Mouse (Mus musculus): ENCODE measurements at regions not wholly inside any gene's neighbourhood (a gene's known extent, or its start where the extent isn't known, plus 50 kb on each side); places are given as distances from the start of the nearest gene placed in this dataset.

DNA sequence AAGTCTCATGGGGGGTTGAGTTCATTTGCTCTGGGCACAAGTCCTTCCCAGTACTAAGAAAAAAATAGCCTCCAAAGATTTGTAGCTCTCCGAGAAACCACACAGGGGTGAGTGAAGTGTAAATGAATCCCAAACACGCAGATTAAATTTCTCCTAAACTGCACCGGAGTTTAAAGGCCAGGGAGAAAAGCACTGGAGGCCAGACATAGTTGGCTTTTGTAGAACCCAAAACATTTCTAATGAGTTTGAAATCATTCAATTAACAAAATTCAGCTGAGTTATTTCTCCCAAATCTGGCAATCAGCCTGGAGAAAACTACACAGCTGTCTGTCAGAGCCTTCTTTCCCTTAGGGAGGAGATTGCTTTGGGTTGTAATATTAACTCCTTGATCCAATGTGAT, 166.2 kb upstream of the Cdkn3 start:
- TF ChIP-seq CTCF (IDR thresholded peaks at IDR 0.05; ENCODE audit: low read depth, low read length) (no peak), GATA1 (IDR thresholded peaks at IDR 0.05; ENCODE audit: borderline replicate concordance, low read length) (no peak), POLR2AphosphoS5 (IDR thresholded peaks at IDR 0.05; ENCODE audit: insufficient replicate concordance, low read depth, low read length) (no peak), TAL1 (conservative IDR thresholded peaks at IDR 0.05; ENCODE audit: low read depth, low read length) (no peak), GATA2 (IDR thresholded peaks at IDR 0.05; ENCODE audit: borderline replicate concordance, low read depth, low read length) (no peak)

Measured in G1E (cell line).